Mouse (Mus musculus) spleen, adult 2 months (tissue): ENCODE measurements at regions not wholly inside any gene's neighbourhood (a gene's known extent, or its start where the extent isn't known, plus 50 kb on each side); places are given as distances from the start of the nearest gene placed in this dataset.

Experiments
- CTCF ChIP-seq: fragments of 200-500 bp; IDR thresholded peaks from 2 replicates; pipeline ENCODE4 v1.5.1; 2011; ENCODE audit warnings: mild to moderate bottlenecking, inconsistent platforms; ENCODE audit not compliant: insufficient read depth, insufficient read length, insufficient replicate concordance; ENCODE audit errors: extremely low read depth
- POLR2A ChIP-seq: fragments of 200-500 bp; IDR thresholded peaks from 2 replicates; pipeline ENCODE4 v1.6.1; 2011; ENCODE audit warnings: low read depth, low read length, inconsistent platforms

- TF ChIP-seq CTCF (no peak), POLR2A (no peak)
These were observed 229.3 kb downstream of the Tex36 start for GRCm38 (mm10) chr7:133372695-133373094.
